In the genomic region with DNA sequence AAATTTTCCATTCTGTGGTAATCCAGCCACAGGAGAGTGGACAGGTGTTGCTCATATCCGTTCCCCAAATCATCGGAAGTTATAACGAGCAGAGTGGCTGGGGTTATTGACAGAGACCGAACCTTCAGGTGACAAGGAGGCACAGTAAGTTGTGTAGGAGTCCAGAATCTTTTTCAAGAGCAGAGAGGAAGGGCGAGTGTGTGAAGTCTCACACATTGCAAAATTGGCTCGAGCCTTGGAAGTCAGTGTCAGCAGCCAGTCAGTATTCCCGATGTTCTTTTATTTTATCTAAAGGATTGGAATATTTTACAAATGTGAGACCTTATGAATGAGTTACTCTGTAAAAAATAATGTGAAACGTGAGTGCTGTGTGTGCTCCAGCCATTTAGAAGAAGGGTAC, we compare ENCODE assay signal across 26 mouse cellular contexts.
"Had no signal": no experiment of that assay in that cellular context is flagged by ENCODE, and none has a peak within 500 bp of the region (broad histone marks: within the 10 kb centered on the region; RNA-seq: fewer than 3 reads in every experiment).

No protein-coding gene starts in this region.

- H3K27me3 ChIP-seq: heart, embryonic 15.5 days; hindbrain, embryonic 13.5 days; hindbrain, embryonic 15.5 days; kidney, embryonic 15.5 days; limb, embryonic 12.5 days; liver, embryonic 13.5 days; liver, embryonic 15.5 days had no signal

- H3K4me2 ChIP-seq: heart, embryonic 13.5 days; heart, embryonic 15.5 days; hindbrain, embryonic 13.5 days; hindbrain, embryonic 15.5 days; kidney, embryonic 15.5 days; limb, embryonic 12.5 days; liver, embryonic 11.5 days; liver, embryonic 13.5 days; liver, embryonic 15.5 days had no signal

- DNase-seq: gastrocnemius, postnatal 14 days; gastrocnemius, postnatal 36 days; heart, adult 18-20 months; heart, postnatal 14 days; heart, postnatal 36 days; kidney, adult 11 months; kidney, adult 2 months; kidney, adult 9 months; kidney, postnatal 14 days; kidney, postnatal 36 days; liver; liver, embryonic 13.5 days; liver, postnatal 0 days had no signal

- H3K36me3 ChIP-seq: heart, embryonic 10.5 days; heart, embryonic 13.5 days; heart, embryonic 15.5 days; hindbrain, embryonic 13.5 days; hindbrain, embryonic 15.5 days; kidney, embryonic 15.5 days; limb, embryonic 10.5 days; limb, embryonic 12.5 days; liver, embryonic 13.5 days; liver, embryonic 15.5 days had no signal

- H3K27ac ChIP-seq: heart, embryonic 10.5 days; heart, embryonic 13.5 days; heart, embryonic 15.5 days; hindbrain, embryonic 13.5 days; hindbrain, embryonic 15.5 days; hindbrain, postnatal 0 days; kidney, embryonic 15.5 days; kidney, postnatal 0 days; limb, embryonic 10.5 days; limb, embryonic 12.5 days; liver, embryonic 13.5 days; liver, embryonic 15.5 days had no signal

- H3K4me3 ChIP-seq: heart, embryonic 10.5 days; heart, embryonic 13.5 days; heart, embryonic 15.5 days; hindbrain, embryonic 13.5 days; hindbrain, embryonic 15.5 days; kidney, embryonic 15.5 days; limb, embryonic 10.5 days; limb, embryonic 12.5 days; liver, embryonic 13.5 days; liver, embryonic 15.5 days had no signal

- ATAC-seq: hindbrain, postnatal 0 days; intestine, embryonic 16.5 days; liver, postnatal 0 days had no signal

- H3K9ac ChIP-seq: heart, embryonic 13.5 days; heart, embryonic 15.5 days; hindbrain, embryonic 13.5 days; hindbrain, embryonic 15.5 days; kidney, embryonic 15.5 days; limb, embryonic 12.5 days; liver, embryonic 13.5 days; liver, embryonic 15.5 days; liver, postnatal 0 days had no signal

- H3K9me3 ChIP-seq: heart, embryonic 10.5 days; heart, embryonic 13.5 days; heart, embryonic 15.5 days; hindbrain, embryonic 13.5 days; hindbrain, embryonic 15.5 days; kidney, embryonic 15.5 days; limb, embryonic 10.5 days; limb, embryonic 12.5 days; liver, embryonic 13.5 days; liver, embryonic 15.5 days had no signal

- H3K4me1 ChIP-seq: heart, embryonic 15.5 days; kidney, embryonic 15.5 days; limb, embryonic 10.5 days; limb, embryonic 12.5 days; liver, embryonic 13.5 days; liver, embryonic 15.5 days had no signal
